Mouse (Mus musculus): ENCODE measurements at regions not wholly inside any gene's neighbourhood (a gene's known extent, or its start where the extent isn't known, plus 50 kb on each side); places are given as distances from the start of the nearest gene placed in this dataset.

DNA sequence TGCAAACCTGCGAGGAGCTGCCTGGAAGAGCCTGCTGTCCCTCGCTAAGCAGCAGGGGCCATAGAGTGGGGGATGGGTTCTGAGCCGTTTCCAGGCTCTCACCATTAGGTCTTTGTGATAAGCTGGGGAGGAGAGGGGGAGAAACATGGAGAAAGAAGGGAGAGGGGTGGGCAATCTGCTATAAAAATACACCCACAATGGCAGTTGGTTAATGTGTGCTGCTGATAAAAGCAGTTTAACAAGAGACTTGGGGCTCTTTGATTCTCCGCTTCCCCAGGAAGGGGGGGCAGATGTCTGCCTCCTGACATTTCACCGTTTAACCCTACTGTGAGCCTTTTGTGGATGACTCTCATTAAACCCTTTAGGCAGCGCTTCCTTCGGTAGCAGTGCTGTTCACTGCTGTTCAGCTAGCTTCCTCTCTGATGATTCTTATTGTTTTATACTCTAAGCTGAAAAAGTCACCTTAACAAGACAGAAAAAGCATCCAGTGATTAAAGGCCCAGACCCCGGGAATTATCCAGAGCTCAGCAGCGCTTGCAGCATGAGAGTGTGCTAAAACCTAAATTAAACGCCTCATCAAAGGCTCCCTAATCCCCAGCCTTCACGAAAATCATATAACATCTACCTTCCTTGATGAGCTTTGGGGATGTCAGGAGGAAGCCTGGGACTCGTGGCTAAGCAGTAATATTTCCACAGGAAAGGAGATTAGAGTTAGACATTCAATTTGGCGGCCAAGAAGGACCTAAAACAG is 122.6 kb downstream of the Cd55b start:
- no peak for TF ChIP-seq CTCF (IDR thresholded peaks at IDR 0.05; ENCODE audit: low read depth, low read length)
- TF ChIP-seq POLR2A (IDR thresholded peaks at IDR 0.05; ENCODE audit: extremely low read depth, insufficient read depth, low read length) = no peak

All from liver, adult 2 months (tissue).